Comparison of ENCODE assay signal across 16 mouse cellular contexts in genomic region chr19:22456935-22457334, GRCm38 (mm10).
"Had no signal": no experiment of that assay in that cellular context is flagged by ENCODE, and none has a peak within 500 bp of the region (broad histone marks: within the 10 kb centered on the region; RNA-seq: fewer than 3 reads in every experiment).

No protein-coding gene starts in this region.

- DNase-seq: liver, postnatal 0 days; lung, adult 2 months; lung, postnatal 14 days; lung, postnatal 36 days; right cerebral cortex, postnatal 25 days; right cerebral cortex, postnatal 4 days; spleen, adult 18-20 months; thymus, adult 18-20 months; thymus, postnatal 14 days; thymus, postnatal 36 days had no signal

- H3K4me3 ChIP-seq: lung, embryonic 15.5 days; megakaryocyte, embryonic 14.5 days; midbrain, embryonic 13.5 days; midbrain, embryonic 15.5 days; neural tube, embryonic 12.5 days had no signal

- H3K4me1 ChIP-seq: lung, embryonic 15.5 days; megakaryocyte, embryonic 14.5 days; midbrain, embryonic 13.5 days; midbrain, embryonic 15.5 days; neural tube, embryonic 12.5 days had no signal

- H3K27ac ChIP-seq: lung, embryonic 15.5 days; macrophage; midbrain, embryonic 13.5 days; midbrain, embryonic 15.5 days; neural tube, embryonic 12.5 days had no signal
